Mouse (Mus musculus) urinary bladder, adult 18-20 months (tissue): Measurements from ENCODE around the gene Aldh3b1.
A peak's percentile ranks its signal among the peaks of the same experiment; 100 is the strongest.
"Not testable (repeated sequence)": the region's sequence is repeated elsewhere in the genome, so short reads cannot be mapped to it uniquely, and the experiment has no call there.

Experiments used
- DNase-seq, 2 experiments: peaks; one replicate each; pipeline ENCODE4 v3.0.0; 2022; ENCODE audit warnings: low spot score in 2 of 2, mixed read lengths in 2 of 2

Gene Aldh3b1

DNA sequence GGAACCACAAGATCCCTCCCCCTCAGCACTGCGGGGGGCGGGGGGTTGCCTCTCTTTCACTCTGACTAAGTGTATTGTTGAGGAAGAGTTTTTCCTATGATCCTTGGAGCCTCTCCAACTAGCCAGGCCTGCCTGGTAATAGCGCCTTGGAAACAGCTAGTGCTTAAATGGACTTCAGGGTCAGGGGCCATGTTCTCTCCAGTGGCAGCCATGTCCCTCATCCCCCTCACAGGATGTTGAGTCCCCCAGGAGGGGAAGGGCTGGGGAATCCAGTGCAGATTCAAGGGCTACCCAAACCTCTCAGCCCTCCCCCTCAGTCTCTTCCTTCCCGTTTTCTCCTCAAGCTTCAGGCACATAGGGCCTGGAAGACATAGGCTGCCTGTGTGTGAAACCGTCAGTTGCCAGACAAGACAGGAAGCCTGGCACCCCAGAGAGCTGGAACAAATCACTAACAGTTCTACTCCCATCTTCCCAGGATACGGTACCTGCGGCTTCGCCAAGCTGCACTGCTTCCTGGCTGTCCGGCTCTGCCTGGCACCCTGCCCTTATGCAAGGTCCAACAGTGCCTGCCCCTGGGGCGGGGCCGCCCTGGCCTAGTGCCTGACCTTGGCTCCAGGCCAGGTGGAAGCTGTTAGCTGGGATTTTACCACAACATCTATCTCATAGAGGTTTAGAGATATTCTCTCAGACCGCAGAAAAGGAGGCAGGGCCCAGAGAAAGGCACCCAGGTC lies at the start of gene Aldh3b1:
Gene Aldh3b1, minus strand, starts transcription at position 598 of the 731 bp plus-strand sequence.
- peak; percentile 71 to 78 for DNase-seq

DNA sequence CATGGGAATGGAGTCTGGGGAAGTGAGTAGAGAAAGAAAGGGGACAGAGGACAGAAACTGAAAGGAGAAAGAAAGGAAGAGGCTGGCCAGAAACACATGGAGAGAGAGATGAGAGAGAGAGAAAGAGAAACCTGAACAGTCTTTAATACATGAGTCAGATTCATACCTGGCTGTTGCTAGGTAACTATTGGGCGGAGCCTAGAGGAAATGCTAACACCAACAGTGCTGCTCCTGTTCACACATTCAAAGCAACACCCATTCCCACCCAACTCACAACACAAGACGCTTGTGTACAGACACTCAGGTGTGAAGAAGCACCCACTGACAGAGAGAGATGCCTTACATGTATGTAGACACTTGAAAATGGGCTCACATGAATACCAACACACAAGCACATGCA lies 46.3 kb upstream of the Aldh3b1 start:
- DNase-seq = no peak

DNA sequence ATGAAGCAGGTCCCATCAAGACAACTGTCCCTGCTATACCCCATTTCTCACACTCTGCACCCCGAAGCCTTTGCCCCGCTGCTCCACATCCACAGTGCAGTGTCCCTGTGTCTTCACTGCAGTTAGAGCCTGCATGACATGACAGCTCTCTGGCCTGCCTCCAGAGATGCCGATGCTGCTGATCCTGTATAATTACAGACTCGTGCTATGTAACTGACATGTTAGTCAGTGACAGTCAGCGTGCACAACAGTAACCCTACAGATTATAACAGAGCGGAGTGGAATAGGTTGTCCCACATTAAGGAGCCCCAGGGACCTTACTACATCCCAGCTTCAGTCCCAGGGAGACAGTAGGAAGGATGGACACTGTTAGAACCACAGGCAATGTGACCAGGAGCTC lies 45.0 kb upstream of the Aldh3b1 start:
- DNase-seq = not testable (repeated sequence)

DNA sequence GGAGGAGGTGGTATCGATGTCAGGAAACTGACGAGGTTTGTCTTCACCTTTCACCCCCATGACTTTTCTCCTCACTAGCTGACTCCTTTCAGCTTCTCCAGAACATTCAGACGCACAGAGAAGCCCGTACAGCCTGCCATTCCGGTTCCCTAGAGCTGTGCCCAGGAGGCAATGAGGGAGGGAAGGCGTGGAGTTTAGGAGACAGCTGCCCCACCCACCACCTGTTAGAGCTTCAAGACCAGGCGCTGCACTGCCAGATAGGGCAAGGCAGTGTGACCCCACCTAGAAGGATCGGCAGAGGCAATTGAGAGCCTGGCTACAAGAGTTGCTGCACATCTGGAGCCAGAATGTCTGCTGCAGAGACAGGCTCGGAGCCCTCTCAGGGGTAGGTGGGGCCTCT lies 42.6 kb upstream of the Aldh3b1 start, which contains the start of gene Aldh3b2:
Gene Aldh3b2, plus strand, starts transcription at position 100 of the 400 bp plus-strand sequence.
- DNase-seq = peak; percentile 53 to 83

DNA sequence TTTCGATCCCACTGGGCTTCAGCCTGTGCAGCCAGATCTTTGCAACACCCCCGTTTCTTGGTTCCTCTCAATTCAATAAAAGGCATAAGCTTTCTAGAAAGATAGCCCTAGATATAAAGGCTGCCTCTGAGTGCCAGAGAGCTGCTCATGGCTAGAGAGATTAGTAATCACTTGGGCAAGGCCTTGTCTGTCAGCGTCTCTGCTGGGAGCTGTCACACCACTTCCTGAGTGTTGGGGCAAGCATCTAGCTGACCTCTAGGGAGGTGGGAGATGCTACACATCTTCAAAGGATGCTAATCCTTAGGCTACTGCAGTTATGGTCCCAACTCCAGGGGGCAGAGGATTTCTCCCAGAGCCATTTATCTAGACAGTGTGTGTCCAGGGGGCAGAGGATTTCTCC lies 37.6 kb upstream of the Aldh3b1 start:
- no peak for DNase-seq

DNA sequence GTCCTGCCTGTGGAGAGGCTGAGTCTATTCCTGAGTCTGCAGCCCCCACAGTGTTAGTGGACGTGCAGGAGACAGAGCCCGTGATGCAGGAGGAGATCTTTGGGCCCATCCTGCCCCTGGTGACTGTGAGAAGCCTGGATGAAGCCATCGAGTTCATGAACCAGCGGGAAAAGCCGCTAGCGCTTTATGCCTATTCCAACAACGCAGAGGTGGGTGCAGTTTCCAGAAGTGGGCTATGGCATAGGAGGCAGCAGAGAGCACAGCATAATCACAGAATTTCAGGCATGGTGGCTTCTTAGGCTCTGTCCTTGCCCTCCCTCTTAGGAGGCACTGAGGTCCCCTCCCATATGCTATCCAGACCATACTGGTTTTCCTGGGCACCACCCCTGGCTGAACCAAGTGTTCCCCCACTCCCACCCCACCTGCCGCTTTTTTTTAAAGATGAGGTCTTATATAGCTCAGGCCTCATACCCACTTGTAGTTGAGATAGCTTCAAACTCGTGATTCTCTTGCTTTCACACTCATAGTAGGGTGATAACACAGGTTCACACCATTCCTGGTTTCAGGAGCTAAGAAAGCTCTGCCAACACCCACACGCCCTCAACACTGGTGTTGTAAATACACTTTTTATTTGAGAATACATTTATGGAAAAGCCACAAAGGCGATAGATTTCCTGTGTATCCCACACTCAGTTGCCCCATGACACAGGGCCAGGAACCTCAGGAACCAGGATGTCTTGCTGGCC lies 36.9 kb upstream of the Aldh3b1 start:
- no peak for DNase-seq

DNA sequence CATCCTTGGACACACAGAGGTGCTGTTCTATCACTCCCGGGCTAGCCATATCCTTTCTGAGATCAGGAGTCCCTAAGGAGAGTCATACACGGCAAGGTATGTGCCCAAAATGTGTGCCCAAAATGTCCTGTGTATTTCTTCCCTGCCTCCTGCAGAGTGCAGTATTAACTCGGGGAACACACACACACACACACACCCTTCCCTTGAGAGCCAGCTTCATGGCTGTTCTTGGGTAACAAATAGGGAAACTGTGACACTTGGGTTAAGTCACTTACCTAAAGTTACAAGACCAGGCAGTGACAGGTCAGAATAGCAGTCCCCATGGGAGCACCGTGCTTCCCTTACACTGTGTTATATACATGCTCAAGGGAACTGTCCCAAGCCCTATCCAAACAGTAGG lies 34.4 kb upstream of the Aldh3b1 start:
- DNase-seq = no peak

DNA sequence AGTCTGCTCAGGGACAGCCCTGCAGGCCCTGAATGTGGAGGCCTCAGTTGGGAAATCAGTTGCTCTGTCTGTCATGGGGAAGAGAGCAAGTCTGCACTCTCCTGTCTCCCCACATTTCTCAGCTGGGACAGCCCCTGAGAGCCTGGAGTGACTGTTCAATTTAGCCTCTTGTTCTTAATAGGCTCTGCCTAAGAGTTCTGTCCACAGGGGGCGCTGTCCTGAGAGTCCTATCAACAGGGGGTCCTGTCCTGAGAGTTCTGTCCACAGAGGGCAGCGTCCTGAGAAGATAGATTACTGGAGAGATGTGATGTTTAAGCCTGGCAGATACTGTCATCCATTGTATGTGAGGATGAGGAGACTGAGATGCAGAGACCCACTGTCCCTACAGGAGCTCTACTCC lies 32.9 kb upstream of the Aldh3b1 start:
- no peak for DNase-seq

DNA sequence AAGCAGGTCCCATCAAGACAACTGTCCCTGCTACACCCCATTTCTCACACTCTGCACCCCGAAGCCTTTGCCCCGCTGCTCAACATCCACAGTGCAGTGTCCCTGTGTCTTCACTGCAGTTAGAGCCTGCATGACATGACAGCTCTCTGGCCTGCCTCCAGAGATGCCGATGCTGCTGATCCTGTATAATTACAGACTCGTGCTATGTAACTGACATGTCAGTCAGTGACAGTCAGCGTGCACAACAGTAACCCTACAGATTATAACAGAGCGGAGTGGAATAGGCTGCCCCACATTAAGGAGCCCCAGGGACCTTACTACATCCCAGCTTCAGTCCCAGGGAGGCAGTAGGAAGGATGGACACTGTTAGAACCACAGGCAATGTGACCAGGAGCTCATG lies 32.2 kb upstream of the Aldh3b1 start:
- not testable (repeated sequence) for DNase-seq

DNA sequence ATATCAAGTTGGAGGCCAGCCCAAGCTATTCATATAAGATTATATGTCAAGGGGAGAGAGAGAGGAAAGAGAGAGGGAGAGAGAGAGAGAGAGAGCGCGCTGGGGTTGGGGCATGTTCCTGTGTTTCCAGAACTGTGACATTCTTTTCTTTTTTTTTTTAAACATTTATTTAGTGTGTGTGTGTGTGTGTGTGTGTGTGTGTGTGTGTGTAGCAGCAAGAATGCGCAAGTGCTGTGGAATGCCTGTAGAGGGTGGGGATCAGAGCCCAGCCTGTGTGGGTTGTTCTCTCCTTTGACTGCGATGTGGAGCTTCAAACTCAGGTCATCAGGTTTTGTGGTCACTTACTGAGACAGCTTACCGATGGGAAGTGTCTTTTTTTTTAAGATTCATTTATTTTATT lies 30.6 kb upstream of the Aldh3b1 start:
- DNase-seq = peak in 1 of 2 experiments; percentile 52

DNA sequence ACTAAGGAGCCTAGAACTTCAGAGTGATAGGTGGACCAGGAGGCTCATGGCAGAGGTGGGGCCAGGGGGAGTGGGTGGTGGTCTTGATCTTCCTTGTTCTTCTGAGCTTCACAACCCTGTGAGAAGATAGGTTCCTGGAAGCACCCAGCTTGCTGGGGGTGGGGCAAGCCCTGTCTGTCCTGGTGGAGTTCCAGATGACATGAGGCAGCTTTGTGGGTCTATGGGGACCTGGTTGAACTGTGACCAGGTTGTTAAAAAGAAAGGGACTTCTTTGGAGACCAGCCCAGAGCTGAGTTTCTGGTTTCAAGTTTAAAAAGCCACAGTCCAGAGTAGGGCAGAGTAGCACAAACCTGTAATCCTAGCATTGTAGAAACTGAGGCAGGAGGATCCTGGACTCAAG lies 29.4 kb upstream of the Aldh3b1 start:
- no peak for DNase-seq

DNA sequence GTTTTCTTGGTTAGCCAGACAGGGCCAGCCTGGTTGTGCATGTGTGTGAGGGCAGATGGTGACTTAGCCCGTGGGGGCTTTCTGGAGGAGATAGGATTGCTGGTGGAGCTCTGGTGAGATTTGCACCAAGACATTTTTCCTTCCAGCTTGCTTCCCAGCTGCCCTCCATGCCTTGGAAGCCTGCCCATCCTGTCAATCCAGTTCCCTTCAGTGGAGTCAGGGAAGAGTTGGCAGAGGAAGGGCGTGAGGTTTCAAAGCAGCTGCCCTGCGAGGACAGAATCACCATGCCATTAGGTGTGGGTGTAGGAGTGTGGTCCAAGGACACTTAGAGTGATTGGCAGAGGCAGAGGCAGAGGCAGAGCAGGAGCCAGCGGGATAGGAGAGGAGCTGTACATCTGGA lies 28.9 kb upstream of the Aldh3b1 start, which contains the start of gene Aldh3b3:
Gene Aldh3b3, plus strand, starts transcription at position 176 of the 400 bp plus-strand sequence.
- DNase-seq = no peak

DNA sequence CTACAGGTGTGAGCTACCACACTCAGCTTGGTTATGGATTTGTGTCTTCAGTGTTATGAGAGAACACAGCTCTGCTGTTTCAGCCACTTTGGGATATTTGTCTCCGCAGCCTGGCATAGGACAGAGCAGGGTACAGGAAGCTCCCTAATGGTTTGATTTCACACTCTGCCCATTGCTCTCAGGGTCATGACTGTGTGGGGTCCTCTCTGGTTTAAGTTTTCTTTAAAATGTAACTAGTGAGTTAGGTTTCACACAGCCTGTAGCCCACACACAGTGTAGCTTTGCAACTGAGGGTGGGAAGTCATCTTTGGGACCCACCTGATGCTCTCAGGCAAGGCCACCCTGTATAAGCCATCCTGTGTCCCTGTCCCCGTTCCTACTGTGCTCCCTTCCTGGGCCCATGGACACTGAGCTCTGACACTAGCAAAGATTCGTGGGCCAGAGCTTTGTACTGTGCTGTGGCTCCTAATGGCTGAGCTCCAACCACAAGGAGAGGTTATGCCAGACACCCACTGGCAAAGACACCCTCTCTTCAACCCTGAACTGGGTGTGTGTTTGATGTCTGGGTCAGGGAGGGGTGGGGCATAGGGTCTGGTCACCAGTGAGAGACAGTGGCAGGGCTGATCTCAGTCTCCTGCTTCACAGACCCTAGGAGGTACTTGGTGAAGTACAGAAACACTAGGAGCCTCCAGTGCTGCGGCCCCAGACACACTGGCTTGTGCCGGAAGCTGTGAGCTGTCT lies 27.9 kb upstream of the Aldh3b1 start:
- not testable (repeated sequence) for DNase-seq

DNA sequence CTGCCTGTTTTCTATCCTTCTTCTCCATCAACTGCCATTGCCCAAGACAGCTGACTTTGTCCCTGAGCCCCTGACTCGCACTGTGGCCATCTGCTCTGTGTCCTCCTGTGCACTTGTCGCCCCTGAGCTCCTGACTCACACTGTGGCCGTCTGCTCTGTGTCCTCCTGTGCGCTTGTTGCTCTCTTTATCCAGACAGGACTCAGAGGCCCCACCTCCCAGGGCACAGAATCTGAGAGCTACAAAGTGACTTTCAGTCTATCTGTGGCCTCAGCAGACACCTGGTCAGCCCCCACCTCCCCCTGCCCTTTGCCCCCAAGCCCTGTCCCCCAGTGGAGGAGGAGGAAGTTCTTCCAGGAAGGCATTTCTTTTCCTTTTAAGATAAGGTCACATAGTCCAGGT lies 26.2 kb upstream of the Aldh3b1 start:
- no peak for DNase-seq

DNA sequence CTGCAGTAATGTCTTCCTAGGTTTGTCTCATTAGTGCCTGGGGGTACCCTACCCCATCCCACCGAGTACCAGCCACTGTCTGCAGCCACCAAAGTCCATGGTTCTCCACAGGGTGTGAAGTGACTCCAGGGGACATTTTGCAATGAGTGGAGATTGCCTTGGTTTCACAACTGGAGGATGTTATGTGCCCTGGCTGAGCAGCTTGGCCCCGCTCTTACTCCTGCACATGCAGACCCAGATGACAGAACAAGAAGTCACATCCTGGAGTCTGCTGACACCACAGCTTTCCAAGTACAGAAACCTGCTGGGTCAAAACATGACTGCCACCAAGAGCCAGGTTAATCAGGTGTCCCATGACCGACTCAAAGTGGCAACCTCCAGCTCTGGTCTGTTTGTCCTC lies 25.4 kb upstream of the Aldh3b1 start:
- no peak for DNase-seq

DNA sequence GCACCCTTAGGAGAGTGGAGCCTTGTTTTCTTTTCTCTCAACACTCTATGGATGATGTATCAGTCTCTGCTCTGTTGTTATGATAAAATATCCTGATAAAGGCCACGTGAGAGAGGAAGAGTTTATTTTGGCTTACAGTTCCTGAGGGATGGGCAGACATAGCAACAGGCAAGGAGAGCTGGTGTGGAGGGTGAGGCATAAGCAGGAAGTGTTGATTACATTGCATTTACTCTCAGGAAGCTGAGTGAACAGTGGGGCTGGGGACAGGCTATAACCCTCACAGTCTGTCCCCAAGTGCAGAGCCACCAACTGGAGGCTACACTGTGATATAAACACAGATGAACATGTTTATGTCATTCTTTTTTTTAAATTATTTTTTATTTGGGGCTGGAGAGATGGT lies 22.5 kb upstream of the Aldh3b1 start:
- no peak for DNase-seq

DNA sequence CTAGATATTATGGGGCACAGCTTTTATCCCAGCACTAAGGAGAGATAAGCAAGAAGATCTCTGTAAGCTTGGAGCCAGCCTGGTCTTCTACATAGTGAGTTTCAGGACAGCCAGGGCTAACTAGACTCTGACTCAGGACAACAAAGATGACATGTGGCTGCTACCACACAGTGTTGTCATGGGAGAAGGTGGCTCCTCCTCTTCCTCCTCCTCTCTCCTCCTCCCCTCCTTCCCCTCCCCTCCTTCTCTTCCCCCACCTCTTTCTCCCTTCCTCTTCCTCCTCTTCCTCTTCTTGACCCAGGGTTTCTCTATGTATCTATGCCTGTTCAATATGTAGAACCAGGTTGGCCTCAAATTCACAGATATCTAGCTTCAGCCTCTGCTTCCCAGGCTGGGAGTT lies 21.9 kb upstream of the Aldh3b1 start:
- no peak for DNase-seq

DNA sequence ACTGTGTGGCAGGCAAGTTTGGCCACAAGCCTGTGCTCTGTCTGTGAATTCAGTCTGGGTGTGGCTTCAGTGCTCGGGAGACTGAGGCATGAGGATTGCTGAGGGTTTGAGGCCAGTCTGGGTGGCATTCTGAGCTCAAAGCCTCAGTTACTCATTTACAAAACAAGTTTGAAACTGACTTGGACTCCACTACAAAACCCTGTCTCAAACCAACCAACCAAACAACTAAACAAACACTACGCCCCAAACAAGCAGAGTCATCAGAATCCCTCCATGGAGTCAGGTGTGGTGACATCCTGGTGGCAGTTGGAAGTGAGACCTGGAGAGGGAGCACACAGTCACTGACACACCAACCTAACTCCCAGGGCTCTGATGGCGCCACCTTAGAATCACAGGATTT lies 20.7 kb upstream of the Aldh3b1 start:
- no peak for DNase-seq

DNA sequence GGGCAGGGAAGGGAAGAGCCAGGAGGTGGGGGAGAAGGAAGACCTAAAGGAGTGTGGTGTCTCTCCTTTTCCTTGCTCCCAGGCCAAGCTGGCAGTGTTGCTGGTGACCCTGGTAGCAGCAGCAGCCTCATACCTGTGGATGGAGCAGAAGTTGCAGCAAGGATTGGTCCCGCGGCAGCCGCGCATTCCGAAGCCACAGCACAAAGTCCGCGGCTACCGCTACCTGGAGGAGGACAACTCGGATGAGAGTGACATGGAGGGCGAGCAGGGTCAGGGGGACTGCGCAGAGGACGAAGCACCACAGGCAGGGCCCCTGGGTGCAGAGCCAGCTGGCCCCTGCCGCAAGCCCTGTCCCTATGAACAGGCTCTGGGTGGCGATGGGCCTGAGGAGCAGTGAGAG lies 18.9 kb upstream of the Aldh3b1 start:
- no peak for DNase-seq

DNA sequence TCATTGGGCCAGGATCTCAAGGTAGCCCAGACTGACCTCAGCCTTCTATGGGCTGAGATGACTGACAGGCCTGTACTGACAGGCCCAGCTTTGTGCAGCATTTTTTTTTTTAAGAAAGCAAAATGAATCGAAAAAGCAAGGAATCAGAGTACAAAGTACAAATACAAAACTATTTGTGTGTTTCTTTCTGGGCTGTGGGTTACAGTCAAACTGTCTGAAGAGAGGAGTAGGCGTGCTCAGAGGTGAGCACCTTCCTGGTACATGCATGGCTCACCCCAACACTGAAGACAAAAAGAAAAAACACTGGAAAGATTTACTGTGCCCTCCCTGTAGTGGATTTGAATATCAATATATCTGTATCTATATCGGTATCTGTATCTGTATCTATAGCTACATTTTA lies 18.2 kb upstream of the Aldh3b1 start:
- DNase-seq = no peak

DNA sequence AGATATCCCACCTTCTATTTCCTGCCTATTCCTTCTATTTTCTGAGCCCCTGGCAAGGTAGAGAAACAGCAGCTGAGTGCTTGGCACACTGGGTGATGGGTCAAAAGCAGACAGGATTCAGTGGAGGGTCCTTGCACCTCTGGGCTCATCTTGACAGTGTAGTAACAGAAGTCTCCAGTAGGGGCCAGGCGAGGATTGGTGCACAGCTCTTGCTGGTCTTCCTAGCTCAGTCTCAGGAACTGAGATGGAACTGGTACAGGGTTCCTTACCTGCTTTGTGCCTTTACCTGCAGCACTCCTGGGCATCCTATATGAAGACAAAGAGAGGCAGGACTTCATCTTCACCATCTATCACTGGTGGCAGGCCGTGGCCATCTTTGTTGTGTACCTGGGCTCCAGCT lies 17.1 kb upstream of the Aldh3b1 start:
- DNase-seq = peak in 1 of 2 experiments; percentile 49

DNA sequence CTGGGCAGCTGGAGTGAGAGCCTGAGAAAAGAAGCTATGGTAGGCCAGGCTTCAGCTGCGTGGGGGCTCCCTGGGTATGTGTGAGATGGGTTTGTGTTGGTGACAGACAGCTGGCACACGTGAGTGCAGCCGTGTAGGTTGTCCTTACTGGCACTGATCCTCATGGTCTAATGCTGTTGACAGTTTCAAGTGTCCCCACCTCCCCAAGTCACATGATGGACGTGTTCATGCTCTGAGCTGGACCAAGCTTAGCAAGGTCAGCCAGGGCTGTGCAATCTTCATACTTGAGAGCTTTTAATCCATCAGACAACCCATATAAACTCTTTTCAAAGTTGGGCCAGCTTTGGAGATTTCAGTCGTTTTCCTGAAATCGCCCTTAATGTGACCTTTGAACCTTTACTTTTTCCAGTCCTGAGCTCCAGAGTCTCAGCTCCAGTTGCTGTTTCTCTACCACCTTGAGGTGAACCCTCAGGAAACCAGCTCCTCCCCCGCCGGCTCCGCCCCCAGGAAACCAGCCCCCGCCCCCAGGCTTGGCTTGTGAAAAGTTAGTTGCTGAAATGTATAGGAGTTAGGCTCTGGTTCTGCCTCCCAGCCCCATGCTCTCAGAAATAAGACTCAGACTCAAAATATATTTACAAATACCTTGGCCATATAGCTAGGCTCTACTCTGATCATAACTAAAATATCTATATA lies 16.4 kb upstream of the Aldh3b1 start:
- no peak for DNase-seq
